Mouse (Mus musculus) heart, embryonic 16.5 days (tissue): Measurements from ENCODE around the gene Eef2k. TPM values are rescaled to one million over a fixed set of nuclear protein-coding genes. Genes with fewer than 3 reads are reported as not detected.

Experiments
- ATAC-seq: fragments of 200-750 bp; cut with Nextera tagmentation; replicated peaks from 2 replicates; pipeline ENCODE4 v1.8.0; 2017; ENCODE audit warnings: moderate number of reproducible peaks; ENCODE audit not compliant: insufficient read depth, low FRiP score; ENCODE audit errors: extremely low read depth
- H3K27ac ChIP-seq: fragments of 300-500 bp; sonication (generic); 2 replicates; pipeline ENCODE4 v1.5.1; 2014; ENCODE audit warnings: mild to moderate bottlenecking, low read length, control low read depth, moderate library complexity
- H3K27me3 ChIP-seq: fragments of 300-500 bp; sonication (generic); 2 replicates; pipeline ENCODE4 v1.6.1; 2014; ENCODE audit warnings: low read length, mixed read lengths; ENCODE audit not compliant: control insufficient read depth, insufficient read depth
- H3K36me3 ChIP-seq: fragments of 300-500 bp; sonication (generic); 2 replicates; pipeline ENCODE4 v1.6.1; 2014; ENCODE audit not compliant: control insufficient read depth, insufficient read depth
- H3K4me1 ChIP-seq: fragments of 300-500 bp; sonication (generic); 2 replicates; pipeline ENCODE4 v1.6.1; 2014; ENCODE audit warnings: low read length, mixed read lengths; ENCODE audit not compliant: control insufficient read depth, insufficient read depth
- H3K4me2 ChIP-seq: fragments of 300-500 bp; sonication (generic); 2 replicates; pipeline ENCODE4 v1.6.1; 2014; ENCODE audit warnings: low read depth, mild to moderate bottlenecking, control low read depth, low read length
- H3K4me3 ChIP-seq: fragments of 300-500 bp; sonication (generic); 2 replicates; pipeline ENCODE4 v1.5.1; 2014; ENCODE audit warnings: mild to moderate bottlenecking, control low read depth, low read length
- H3K9ac ChIP-seq: fragments of 300-500 bp; sonication (generic); 2 replicates; pipeline ENCODE4 v1.6.1; 2014; ENCODE audit warnings: low read length, control low read depth
- H3K9me3 ChIP-seq: fragments of 300-500 bp; sonication (generic); replicated peaks from 2 replicates; pipeline ENCODE4 v1.6.1; 2016; ENCODE audit warnings: low read length; ENCODE audit not compliant: control insufficient read depth
- WGBS: fragments of 180-500 bp; shearing (Covaris S2); extraction: QIAGEN DNeasy Blood & Tissue Kit; methylation state at CpG from one replicate; pipeline ENCODE4 v1.1.7; 2014; 5-methylcytosine and 5-hydroxymethylcytosine counted together
- polyA plus RNA-seq: library from polyadenylated mRNA; unstranded; fragments of >200 nt; fragmentation: Nextera tagmentation; extraction: Ambion mirVana; gene quantifications from 2 replicates; pipeline ENCODE4 v1.2.1, GENCODE M21; 2015

Eef2k gene
- polyA plus RNA-seq, 1 experiment from 2014 or later, result 35.8 TPM

GRCm38 (mm10) chr7:120839786-120840185 is 2.8 kb upstream of the Eef2k start:
- 72% methylated on average over 2 of the region's 2 CpGs for WGBS
- Histone ChIP-seq H3K9ac (no peak overlapping the region), H3K27ac (no peak overlapping the region), H3K27me3 (no peaks in the 10 kb centered on the region), H3K4me2 (no peak overlapping the region), H3K36me3 (no peaks in the 10 kb centered on the region), H3K4me3 (no peak overlapping the region), H3K9me3 (no peaks in the 10 kb centered on the region), H3K4me1 (peaks cover 8% of the 10 kb centered on the region; the same call in 1 of the 2 replicates)
- ATAC-seq, result no peak

- H3K36me3 ChIP-seq, result 0 out of 2 replicates have a peak, but pooled peaks cover 2% of the 10 kb centered on the region
- H3K9ac ChIP-seq, result peak overlapping the region; percentile 97
- WGBS, result under 1% methylated on average over 40 of the region's 40 CpGs
- peak overlapping the region; percentile 92 for H3K4me3 ChIP-seq
- peak overlapping the region; percentile 98 for H3K27ac ChIP-seq
- no peaks in the 10 kb centered on the region for H3K27me3 ChIP-seq
- H3K4me2 ChIP-seq, result peak overlapping the region; percentile 77
- H3K4me1 ChIP-seq, result peaks cover 14% of the 10 kb centered on the region; the same call in 1 of the 2 replicates
- peak; percentile 79 for ATAC-seq
- no peaks in the 10 kb centered on the region for H3K9me3 ChIP-seq
Measured at GRCm38 (mm10) chr7:120843037-120843621, 498 bp downstream of the Eef2k start.

GRCm38 (mm10) chr7:120843852-120844435 is 1.3 kb downstream of the Eef2k start:
- no peaks in the 10 kb centered on the region for H3K27me3 ChIP-seq
- 0 out of 2 replicates have a peak, but pooled peaks cover 2% of the 10 kb centered on the region for H3K36me3 ChIP-seq
- H3K4me2 ChIP-seq, result peak overlapping the region; percentile 77
- peaks cover 12% of the 10 kb centered on the region for H3K4me1 ChIP-seq
- ATAC-seq, result no peak
- H3K4me3 ChIP-seq, result peak overlapping the region; percentile 92
- H3K9ac ChIP-seq, result peak overlapping the region; percentile 97
- WGBS, result 11% methylated on average over 16 of the region's 16 CpGs
- no peaks in the 10 kb centered on the region for H3K9me3 ChIP-seq
- peak overlapping the region; percentile 98 for H3K27ac ChIP-seq

- Histone ChIP-seq H3K36me3 (0 out of 2 replicates have a peak, but pooled peaks cover 2% of the 10 kb centered on the region), H3K27me3 (no peaks in the 10 kb centered on the region), H3K27ac (no peak overlapping the region), H3K4me2 (peak overlapping the region; percentile 77), H3K9me3 (no peaks in the 10 kb centered on the region), H3K4me3 (peak overlapping the region; percentile 92), H3K4me1 (peaks cover 12% of the 10 kb centered on the region), H3K9ac (peak overlapping the region; percentile 97)
- WGBS, result 55% methylated on average over 9 of the region's 9 CpGs
- no peak for ATAC-seq
Measured at GRCm38 (mm10) chr7:120844689-120845088, 2.1 kb downstream of the Eef2k start.

- Histone ChIP-seq H3K4me3 (no peak overlapping the region), H3K27ac (no peak overlapping the region), H3K9me3 (no peaks in the 10 kb centered on the region), H3K36me3 (0 out of 2 replicates have a peak, but pooled peaks cover 2% of the 10 kb centered on the region), H3K4me2 (no peak overlapping the region), H3K9ac (no peak overlapping the region), H3K4me1 (peaks cover 31% of the 10 kb centered on the region), H3K27me3 (no peaks in the 10 kb centered on the region)
- 82% methylated on average over 3 of the region's 3 CpGs for WGBS
- no peak for ATAC-seq
Measured at GRCm38 (mm10) chr7:120848831-120849512, 6.3 kb downstream of the Eef2k start.

GRCm38 (mm10) chr7:120850165-120850564 is 7.5 kb downstream of the Eef2k start:
- Histone ChIP-seq H3K27me3 (no peaks in the 10 kb centered on the region), H3K4me2 (no peak overlapping the region), H3K27ac (no peak overlapping the region), H3K9me3 (no peaks in the 10 kb centered on the region), H3K36me3 (0 out of 2 replicates have a peak, but pooled peaks cover 2% of the 10 kb centered on the region), H3K4me1 (peaks cover 30% of the 10 kb centered on the region), H3K4me3 (no peak overlapping the region), H3K9ac (no peak overlapping the region)
- 88% methylated on average over 3 of the region's 3 CpGs for WGBS
- no peak for ATAC-seq

- no peak overlapping the region for H3K9ac ChIP-seq
- peaks cover 6% of the 10 kb centered on the region; the same call in 1 of the 2 replicates for H3K36me3 ChIP-seq
- H3K27ac ChIP-seq, result no peak overlapping the region
- WGBS, result 84% methylated on average over 11 of the region's 11 CpGs
- H3K4me3 ChIP-seq, result no peak overlapping the region
- ATAC-seq, result no peak
- H3K4me2 ChIP-seq, result no peak overlapping the region
- no peaks in the 10 kb centered on the region for H3K27me3 ChIP-seq
- H3K9me3 ChIP-seq, result no peaks in the 10 kb centered on the region
- peaks cover 44% of the 10 kb centered on the region for H3K4me1 ChIP-seq
Measured at GRCm38 (mm10) chr7:120859854-120860253, 17.2 kb downstream of the Eef2k start.

- WGBS, result 48% methylated on average over 10 of the region's 10 CpGs
- Histone ChIP-seq H3K27me3 (no peaks in the 10 kb centered on the region), H3K27ac (peak overlapping the region; percentile 49), H3K4me3 (no peak overlapping the region), H3K4me1 (peaks cover 43% of the 10 kb centered on the region), H3K4me2 (no peak overlapping the region), H3K9me3 (no peaks in the 10 kb centered on the region), H3K36me3 (peaks cover 6% of the 10 kb centered on the region; the same call in 1 of the 2 replicates), H3K9ac (no peak overlapping the region)
- no peak for ATAC-seq
Measured at GRCm38 (mm10) chr7:120860799-120861487, 18.3 kb downstream of the Eef2k start.
